Mouse (Mus musculus): ENCODE measurements at regions not wholly inside any gene's neighbourhood (a gene's known extent, or its start where the extent isn't known, plus 50 kb on each side); places are given as distances from the start of the nearest gene placed in this dataset.
A peak's percentile ranks its signal among the peaks of the same experiment; 100 is the strongest.

- no peak for DNase-seq (ENCODE audit: low spot score in 2 of 2)
Measured at GRCm38 (mm10) chr8:36304809-36305208, 539.2 kb downstream of the Gm19410 start.

GRCm38 (mm10) chr8:36306336-36306735 lies 540.7 kb downstream of the Gm19410 start:
- no peak for DNase-seq (ENCODE audit: low spot score in 2 of 2)

GRCm38 (mm10) chr8:36307496-36307895 lies 541.9 kb downstream of the Gm19410 start:
- DNase-seq (ENCODE audit: low spot score in 2 of 2), result no peak

GRCm38 (mm10) chr8:36308056-36308455 lies 542.5 kb downstream of the Gm19410 start:
- no peak for DNase-seq (ENCODE audit: low spot score in 2 of 2)

- DNase-seq (ENCODE audit: low spot score in 2 of 2), result no peak
Measured at GRCm38 (mm10) chr8:36309326-36309725, 543.7 kb downstream of the Gm19410 start.

- no peak for DNase-seq (ENCODE audit: low spot score in 2 of 2)
Measured at GRCm38 (mm10) chr8:36309952-36310351, 544.4 kb downstream of the Gm19410 start.

- no peak for DNase-seq (ENCODE audit: low spot score in 2 of 2)
Measured at GRCm38 (mm10) chr8:36311734-36312133, 546.1 kb downstream of the Gm19410 start.

- no peak for DNase-seq (ENCODE audit: low spot score in 2 of 2)
Measured at GRCm38 (mm10) chr8:36312963-36313362, 547.4 kb downstream of the Gm19410 start.

- DNase-seq (ENCODE audit: low spot score in 2 of 2), result no peak
Measured at GRCm38 (mm10) chr8:36318396-36318795, 552.8 kb downstream of the Gm19410 start.

- DNase-seq (ENCODE audit: low spot score in 2 of 2), result no peak
Measured at GRCm38 (mm10) chr8:36318884-36319283, 553.3 kb downstream of the Gm19410 start.

- DNase-seq (ENCODE audit: low spot score in 2 of 2), result no peak
Measured at GRCm38 (mm10) chr8:36319314-36319959, 553.8 kb downstream of the Gm19410 start.

- no peak for DNase-seq (ENCODE audit: low spot score in 2 of 2)
Measured at GRCm38 (mm10) chr8:36322125-36322524, 556.5 kb downstream of the Gm19410 start.

- no peak for DNase-seq (ENCODE audit: low spot score in 2 of 2)
Measured at GRCm38 (mm10) chr8:36322578-36322977, 557.0 kb downstream of the Gm19410 start.

- DNase-seq (ENCODE audit: low spot score in 2 of 2), result no peak
Measured at GRCm38 (mm10) chr8:36338628-36339027, 573.0 kb downstream of the Gm19410 start.

GRCm38 (mm10) chr8:36339449-36339848 lies 573.9 kb downstream of the Gm19410 start:
- DNase-seq (ENCODE audit: low spot score in 2 of 2), result no peak

GRCm38 (mm10) chr8:36340454-36340853 lies 574.9 kb downstream of the Gm19410 start:
- peak; percentile 33 to 55 for DNase-seq (ENCODE audit: low spot score in 2 of 2)

- DNase-seq (ENCODE audit: low spot score in 2 of 2), result no peak
Measured at GRCm38 (mm10) chr8:36341965-36342364, 576.4 kb downstream of the Gm19410 start.

- DNase-seq (ENCODE audit: low spot score in 2 of 2), result no peak
Measured at GRCm38 (mm10) chr8:36342650-36343049, 577.1 kb downstream of the Gm19410 start.

GRCm38 (mm10) chr8:36346682-36347324 lies 581.2 kb downstream of the Gm19410 start:
- DNase-seq (ENCODE audit: low spot score in 2 of 2), result peak; percentile 75 to 85

- no peak for DNase-seq (ENCODE audit: low spot score in 2 of 2)
Measured at GRCm38 (mm10) chr8:36348067-36348466, 582.5 kb downstream of the Gm19410 start.

GRCm38 (mm10) chr8:36354926-36355325 lies 589.3 kb downstream of the Gm19410 start:
- no peak for DNase-seq (ENCODE audit: low spot score in 2 of 2)

GRCm38 (mm10) chr8:36358998-36359397 lies 593.4 kb downstream of the Gm19410 start:
- no peak for DNase-seq (ENCODE audit: low spot score in 2 of 2)

GRCm38 (mm10) chr8:36361255-36361654 lies 595.7 kb downstream of the Gm19410 start:
- peak; percentile 48 to 81 for DNase-seq (ENCODE audit: low spot score in 2 of 2)
